Mouse (Mus musculus) bone marrow macrophage, adult 2 months (primary cell): ENCODE measurements around the gene Plxdc1.

ENCODE experiments used
- CTCF ChIP-seq: IDR thresholded peaks from 2 replicates; pipeline ENCODE4 v1.5.1; 2012; ENCODE audit warnings: low read depth, mild to moderate bottlenecking, low read length, moderate library complexity
- POLR2A ChIP-seq: IDR thresholded peaks from 2 replicates; pipeline ENCODE4 v1.6.1; 2012; ENCODE audit warnings: mild to moderate bottlenecking, low read depth, low read length, borderline replicate concordance

DNA sequence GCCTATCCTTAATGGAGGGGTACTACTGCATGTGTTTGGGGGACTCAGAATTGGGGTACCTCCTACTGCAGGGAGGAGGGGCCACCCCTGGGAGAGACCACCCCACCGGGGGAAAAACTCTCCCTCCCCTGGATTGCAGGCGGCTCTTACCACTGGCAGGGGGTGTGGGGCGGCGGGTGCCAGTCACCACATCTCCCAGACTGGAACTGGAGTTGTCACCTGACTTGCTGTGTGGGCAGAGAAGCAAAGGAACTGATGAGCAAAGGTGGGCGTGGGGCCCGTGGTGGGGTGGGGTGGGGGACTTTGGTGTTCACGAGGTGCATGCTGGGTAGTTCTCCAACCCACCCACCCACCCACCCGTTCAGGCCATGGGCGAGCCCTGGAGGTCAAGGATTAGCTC is 25.5 kb upstream of the Plxdc1 start:
- TF ChIP-seq CTCF (no peak), POLR2A (no peak)
